Mouse (Mus musculus): Measurements from ENCODE around the gene Zfp710.

DNA sequence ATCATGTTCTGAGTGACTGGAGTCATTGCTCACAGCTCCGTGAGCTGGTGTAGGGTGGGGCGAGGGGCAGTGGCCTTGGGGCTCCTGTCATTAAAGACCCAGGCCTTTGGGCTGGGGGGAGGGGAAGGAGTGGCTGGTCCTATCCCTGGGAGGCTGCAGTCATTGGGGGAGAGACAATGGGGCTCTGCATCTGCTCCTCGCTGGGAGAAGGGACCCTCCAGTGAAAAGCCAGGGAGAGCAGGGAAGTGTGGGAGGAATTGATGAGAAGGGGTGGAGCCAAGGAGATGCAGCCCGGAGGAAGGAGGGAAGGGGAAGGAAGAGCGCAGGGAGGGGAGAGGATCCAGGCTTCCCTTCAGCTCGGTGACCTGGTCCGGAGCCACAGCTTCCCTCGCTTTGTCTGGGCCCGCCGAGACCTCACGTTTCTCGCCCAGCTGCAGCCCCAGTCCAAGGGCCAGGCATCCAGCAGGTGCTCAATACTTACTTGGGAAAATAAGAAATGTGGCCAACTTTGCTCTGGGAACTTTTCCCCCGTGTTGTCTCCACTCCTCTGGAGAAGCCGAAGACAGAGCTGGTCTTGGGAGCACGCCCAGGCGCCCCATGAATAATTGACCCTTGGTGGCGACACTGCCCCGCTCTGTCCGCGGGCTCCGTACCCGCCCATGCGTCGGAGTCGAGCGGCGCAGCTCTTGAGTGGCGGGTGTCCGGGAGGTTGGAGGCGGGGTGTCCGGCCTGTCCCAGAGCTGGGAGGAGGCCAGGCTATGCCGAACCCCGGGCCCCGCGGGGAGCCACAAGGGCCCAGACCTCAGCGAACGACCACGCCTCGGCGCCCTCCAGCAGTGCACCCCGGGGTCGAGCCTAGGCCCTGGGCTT lies at the start of gene Zfp710:
- no peak for TF ChIP-seq CTCF (IDR thresholded peaks at IDR 0.05; ENCODE audit: control insufficient read depth, insufficient read depth, insufficient replicate concordance, low read depth, low read length)
- TF ChIP-seq POLR2A (IDR thresholded peaks at IDR 0.05; ENCODE audit: control insufficient read depth, low read depth, low read length) = peak; percentile 32; the same call in 1 of the 2 replicates
